Mouse (Mus musculus) midbrain, embryonic 13.5 days (tissue): ENCODE results near the gene Casp3. TPM values are rescaled to one million over a fixed set of nuclear protein-coding genes. Genes with fewer than 3 reads are reported as not detected.

Experiments
- ATAC-seq: fragments of 200-750 bp; cut with Nextera tagmentation; 2 replicates; pipeline ENCODE4 v1.8.0; 2017; ENCODE audit warnings: mild to moderate bottlenecking, moderate TSS enrichment, moderate library complexity
- H3K27ac ChIP-seq: fragments of 300-500 bp; sonication (generic); 2 replicates; pipeline ENCODE4 v1.5.1; 2015; ENCODE audit warnings: inconsistent platforms, mild to moderate bottlenecking, moderate library complexity
- H3K27me3 ChIP-seq: fragments of 300-500 bp; sonication (generic); 2 replicates; pipeline ENCODE4 v1.6.1; 2015; ENCODE audit warnings: mild to moderate bottlenecking, inconsistent platforms
- H3K36me3 ChIP-seq: fragments of 300-500 bp; sonication (generic); 2 replicates; pipeline ENCODE4 v1.6.1; 2015; ENCODE audit warnings: mild to moderate bottlenecking, inconsistent platforms
- H3K4me1 ChIP-seq: fragments of 300-500 bp; sonication (generic); replicated peaks from 2 replicates; pipeline ENCODE4 v1.6.1; 2015; ENCODE audit warnings: inconsistent platforms
- H3K4me2 ChIP-seq: fragments of 300-500 bp; sonication (generic); replicated peaks from 2 replicates; pipeline ENCODE4 v1.6.1; 2015; ENCODE audit warnings: moderate library complexity, mild to moderate bottlenecking, inconsistent platforms
- H3K4me3 ChIP-seq: fragments of 300-500 bp; sonication (generic); replicated peaks from 2 replicates; pipeline ENCODE4 v1.5.1; 2015; ENCODE audit warnings: mild to moderate bottlenecking, inconsistent platforms
- H3K9ac ChIP-seq: fragments of 300-500 bp; sonication (generic); replicated peaks from 2 replicates; pipeline ENCODE4 v1.6.1; 2015; ENCODE audit warnings: mild to moderate bottlenecking, inconsistent platforms
- H3K9me3 ChIP-seq: fragments of 300-500 bp; sonication (generic); 2 replicates; pipeline ENCODE4 v1.6.1; 2016; ENCODE audit warnings: mild to moderate bottlenecking, inconsistent platforms
- WGBS: fragments of 180-500 bp; shearing (Covaris S2); methylation state at CpG from one replicate; pipeline ENCODE4 v1.1.7; 2015; 5-methylcytosine and 5-hydroxymethylcytosine counted together
- polyA plus RNA-seq: library from polyadenylated mRNA; unstranded; fragments of >200 nt; fragmentation: Nextera tagmentation; extraction: Ambion mirVana; gene quantifications from 2 replicates; pipeline ENCODE4 v1.2.1, GENCODE M21; 2015

Gene Casp3
- polyA plus RNA-seq, 1 experiment from 2014 or later = 204 TPM

DNA sequence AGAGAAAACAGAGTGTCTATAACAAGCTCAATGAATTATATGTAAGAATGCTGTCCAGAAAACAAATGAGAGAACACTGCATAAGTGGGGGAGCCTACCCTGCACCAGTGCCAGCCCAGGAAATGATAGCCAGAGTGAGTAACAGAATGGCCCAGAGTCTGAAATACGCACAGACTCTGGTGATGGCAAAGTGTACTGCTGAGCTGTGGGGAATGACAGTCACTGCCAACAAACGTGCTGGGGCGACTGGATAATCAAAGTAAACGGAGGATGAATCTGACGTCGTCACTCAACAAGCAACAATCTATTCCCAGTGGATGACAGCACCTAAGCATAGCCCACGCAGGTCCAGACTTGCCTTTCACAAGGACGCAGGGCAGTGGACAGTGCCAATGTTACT lies 24.0 kb upstream of the Casp3 start:
- no peak overlapping the region for H3K27ac ChIP-seq
- H3K9me3 ChIP-seq = no peaks in the 10 kb centered on the region
- no peak overlapping the region for H3K4me3 ChIP-seq
- 86% methylated on average over 8 of the region's 8 CpGs for WGBS
- H3K27me3 ChIP-seq = no peaks in the 10 kb centered on the region
- no peak overlapping the region for H3K4me2 ChIP-seq
- H3K9ac ChIP-seq = no peak overlapping the region
- no peak for ATAC-seq
- peaks cover 2% of the 10 kb centered on the region; the same call in 1 of the 2 replicates for H3K36me3 ChIP-seq
- H3K4me1 ChIP-seq = no peaks in the 10 kb centered on the region

DNA sequence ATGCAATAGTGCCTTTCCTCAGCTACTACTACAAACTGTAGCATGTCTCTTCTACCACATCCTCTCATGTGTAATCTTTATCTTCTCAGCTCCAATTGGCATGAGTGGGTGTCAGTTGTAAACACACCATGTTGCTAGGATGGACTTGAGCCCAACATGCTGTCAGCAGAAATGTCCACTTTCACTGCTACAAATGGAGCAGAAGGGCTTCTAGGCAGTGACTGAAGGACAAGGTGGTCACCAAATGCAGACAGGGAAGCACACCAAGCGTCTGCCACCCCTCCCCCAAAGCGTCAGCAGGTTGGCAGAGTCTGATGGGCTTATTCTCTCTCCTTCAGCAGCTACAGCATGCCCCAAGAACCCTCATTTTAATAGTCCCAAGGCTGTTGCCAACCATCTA lies 23.3 kb upstream of the Casp3 start:
- Histone ChIP-seq H3K4me2 (no peak overlapping the region), H3K27ac (no peak overlapping the region), H3K9ac (no peak overlapping the region), H3K27me3 (no peaks in the 10 kb centered on the region), H3K9me3 (no peaks in the 10 kb centered on the region), H3K4me3 (no peak overlapping the region), H3K4me1 (no peaks in the 10 kb centered on the region), H3K36me3 (peaks cover 2% of the 10 kb centered on the region; the same call in 1 of the 2 replicates)
- ATAC-seq = no peak
- WGBS = 88% methylated on average over 2 of the region's 2 CpGs

GRCm38 (mm10) chr8:46595593-46595992 lies 21.5 kb upstream of the Casp3 start:
- no peak overlapping the region for H3K4me2 ChIP-seq
- 91% methylated on average over 2 of the region's 2 CpGs for WGBS
- H3K4me3 ChIP-seq = no peak overlapping the region
- H3K27ac ChIP-seq = no peak overlapping the region
- no peak for ATAC-seq
- no peaks in the 10 kb centered on the region for H3K4me1 ChIP-seq
- H3K36me3 ChIP-seq = no peaks in the 10 kb centered on the region
- H3K9ac ChIP-seq = no peak overlapping the region
- H3K9me3 ChIP-seq = no peaks in the 10 kb centered on the region
- no peaks in the 10 kb centered on the region for H3K27me3 ChIP-seq

DNA sequence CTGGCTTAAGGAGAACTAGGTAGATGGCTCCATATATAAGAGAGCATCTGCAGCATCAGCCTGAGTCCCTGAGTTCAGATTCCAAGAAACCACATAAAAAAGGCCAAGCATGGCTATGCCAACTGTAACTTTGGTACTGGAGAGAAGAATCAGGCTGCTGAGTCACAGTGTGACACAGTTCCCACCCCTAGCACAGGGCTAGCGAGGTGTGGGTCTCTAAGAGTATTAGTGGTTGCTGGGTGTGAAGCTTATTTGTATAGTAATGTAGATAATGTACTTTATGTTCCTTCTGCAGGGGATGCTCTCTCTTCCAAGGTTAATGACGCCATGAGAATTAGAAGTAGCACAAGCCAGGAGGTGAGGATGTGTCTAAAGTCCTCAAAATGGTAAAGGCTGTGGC lies 20.6 kb upstream of the Casp3 start:
- H3K4me2 ChIP-seq = no peak overlapping the region
- no peak for ATAC-seq
- H3K27ac ChIP-seq = no peak overlapping the region
- H3K36me3 ChIP-seq = no peaks in the 10 kb centered on the region
- no peak overlapping the region for H3K4me3 ChIP-seq
- 94% methylated on average over 2 of the region's 2 CpGs for WGBS
- no peak overlapping the region for H3K9ac ChIP-seq
- H3K9me3 ChIP-seq = no peaks in the 10 kb centered on the region
- no peaks in the 10 kb centered on the region for H3K4me1 ChIP-seq
- H3K27me3 ChIP-seq = no peaks in the 10 kb centered on the region

GRCm38 (mm10) chr8:46597411-46597810 lies 19.7 kb upstream of the Casp3 start:
- no peak overlapping the region for H3K27ac ChIP-seq
- no peak overlapping the region for H3K9ac ChIP-seq
- no peaks in the 10 kb centered on the region for H3K9me3 ChIP-seq
- no peaks in the 10 kb centered on the region for H3K4me1 ChIP-seq
- WGBS = 88% methylated on average over 2 of the region's 2 CpGs
- H3K4me3 ChIP-seq = no peak overlapping the region
- H3K4me2 ChIP-seq = no peak overlapping the region
- no peak for ATAC-seq
- H3K27me3 ChIP-seq = no peaks in the 10 kb centered on the region
- H3K36me3 ChIP-seq = no peaks in the 10 kb centered on the region

- 95% methylated on average over 2 of the region's 2 CpGs for WGBS
- Histone ChIP-seq H3K27me3 (no peaks in the 10 kb centered on the region), H3K4me1 (no peaks in the 10 kb centered on the region), H3K27ac (no peak overlapping the region), H3K9me3 (no peaks in the 10 kb centered on the region), H3K4me3 (no peak overlapping the region), H3K4me2 (no peak overlapping the region), H3K36me3 (no peaks in the 10 kb centered on the region), H3K9ac (no peak overlapping the region)
- no peak for ATAC-seq
These were observed 19.0 kb upstream of the Casp3 start for GRCm38 (mm10) chr8:46598114-46598513.

GRCm38 (mm10) chr8:46598753-46599152 lies 18.3 kb upstream of the Casp3 start:
- H3K36me3 ChIP-seq = no peaks in the 10 kb centered on the region
- 94% methylated on average over 5 of the region's 5 CpGs for WGBS
- no peak overlapping the region for H3K27ac ChIP-seq
- no peaks in the 10 kb centered on the region for H3K4me1 ChIP-seq
- ATAC-seq = no peak
- no peak overlapping the region for H3K9ac ChIP-seq
- H3K4me2 ChIP-seq = no peak overlapping the region
- H3K4me3 ChIP-seq = no peak overlapping the region
- no peaks in the 10 kb centered on the region for H3K9me3 ChIP-seq
- no peaks in the 10 kb centered on the region for H3K27me3 ChIP-seq

DNA sequence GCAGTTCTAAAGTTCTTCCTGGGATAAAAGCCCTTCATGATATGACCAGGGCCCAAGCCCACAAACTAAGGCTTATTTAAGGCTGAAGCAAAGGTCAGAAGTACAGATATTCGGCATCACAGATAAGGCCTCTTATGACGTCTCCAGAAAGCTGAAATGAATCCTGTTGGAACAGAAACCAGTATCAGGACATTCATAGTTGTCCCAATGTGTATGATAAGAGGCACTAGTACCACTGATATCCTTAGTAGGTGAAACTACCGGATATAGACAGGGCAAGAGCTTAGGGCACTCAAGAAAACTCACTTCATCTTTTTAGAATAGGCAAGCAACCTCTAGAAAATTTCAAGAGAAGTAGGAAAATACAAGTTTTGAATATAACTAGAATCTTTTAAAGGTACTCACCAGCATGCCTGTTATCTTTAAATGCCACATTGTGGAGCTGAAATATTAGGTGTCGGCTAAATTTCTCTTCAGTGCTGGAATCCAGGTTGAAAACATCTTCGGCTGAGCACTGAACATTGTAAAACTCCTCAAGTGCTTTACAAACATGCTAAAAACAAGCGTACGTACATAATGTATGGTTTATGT lies 17.7 kb upstream of the Casp3 start:
- WGBS = 96% methylated on average over 7 of the region's 7 CpGs
- no peak for ATAC-seq

GRCm38 (mm10) chr8:46600959-46601707 lies 16.0 kb upstream of the Casp3 start:
- no peak for ATAC-seq
- Histone ChIP-seq H3K27me3 (no peaks in the 10 kb centered on the region), H3K27ac (no peak overlapping the region), H3K4me1 (no peaks in the 10 kb centered on the region), H3K4me2 (no peak overlapping the region), H3K36me3 (0 out of 2 replicates have a peak, but pooled peaks cover 6% of the 10 kb centered on the region), H3K9me3 (no peaks in the 10 kb centered on the region), H3K9ac (no peak overlapping the region), H3K4me3 (no peak overlapping the region)
- WGBS = 76% methylated on average over 10 of the region's 10 CpGs

More for the DNA sequence above, 17.7 kb upstream of the Casp3 start:
- Histone ChIP-seq H3K4me1 (no peaks in the 10 kb centered on the region), H3K4me3 (no peak overlapping the region), H3K36me3 (no peaks in the 10 kb centered on the region), H3K9me3 (no peaks in the 10 kb centered on the region), H3K27me3 (no peaks in the 10 kb centered on the region), H3K9ac (no peak overlapping the region), H3K4me2 (no peak overlapping the region), H3K27ac (no peak overlapping the region)

GRCm38 (mm10) chr8:46603587-46603986 lies 13.5 kb upstream of the Casp3 start:
- Histone ChIP-seq H3K36me3 (0 out of 2 replicates have a peak, but pooled peaks cover 6% of the 10 kb centered on the region), H3K4me1 (no peaks in the 10 kb centered on the region)

GRCm38 (mm10) chr8:46606930-46607329 lies 10.2 kb upstream of the Casp3 start:
- Histone ChIP-seq H3K27ac (no peak overlapping the region), H3K4me1 (no peaks in the 10 kb centered on the region), H3K9me3 (no peaks in the 10 kb centered on the region), H3K9ac (no peak overlapping the region), H3K36me3 (peaks cover 6% of the 10 kb centered on the region; the same call in 1 of the 2 replicates), H3K27me3 (no peaks in the 10 kb centered on the region), H3K4me3 (no peak overlapping the region), H3K4me2 (no peak overlapping the region)
- WGBS = 84% methylated on average over 1 of the region's 1 CpGs
- ATAC-seq = no peak

More at GRCm38 (mm10) chr8:46603587-46603986, 13.5 kb upstream of the Casp3 start:
- Histone ChIP-seq H3K27me3 (no peaks in the 10 kb centered on the region), H3K9me3 (no peaks in the 10 kb centered on the region), H3K4me3 (no peak overlapping the region), H3K27ac (no peak overlapping the region), H3K9ac (no peak overlapping the region), H3K4me2 (no peak overlapping the region)
- 85% methylated on average over 5 of the region's 5 CpGs for WGBS
- no peak for ATAC-seq

- Histone ChIP-seq H3K4me2 (no peak overlapping the region), H3K27me3 (no peaks in the 10 kb centered on the region), H3K4me1 (peaks cover 6% of the 10 kb centered on the region; the same call in 1 of the 2 replicates), H3K27ac (no peak overlapping the region), H3K4me3 (no peak overlapping the region), H3K9me3 (no peaks in the 10 kb centered on the region), H3K9ac (no peak overlapping the region), H3K36me3 (no peaks in the 10 kb centered on the region; the same call in 1 of the 2 replicates)
- WGBS = 91% methylated on average over 8 of the region's 8 CpGs
- ATAC-seq = no peak
These were observed 5.5 kb upstream of the Casp3 start for GRCm38 (mm10) chr8:46611557-46611956.
